Mouse (Mus musculus): Measurements from ENCODE around the gene Gramd2.

Gene Gramd2

GRCm38 (mm10) chr9:59668473-59668872 is 11.5 kb upstream of the Gramd2 start:
- no peak for DNase-seq

DNA sequence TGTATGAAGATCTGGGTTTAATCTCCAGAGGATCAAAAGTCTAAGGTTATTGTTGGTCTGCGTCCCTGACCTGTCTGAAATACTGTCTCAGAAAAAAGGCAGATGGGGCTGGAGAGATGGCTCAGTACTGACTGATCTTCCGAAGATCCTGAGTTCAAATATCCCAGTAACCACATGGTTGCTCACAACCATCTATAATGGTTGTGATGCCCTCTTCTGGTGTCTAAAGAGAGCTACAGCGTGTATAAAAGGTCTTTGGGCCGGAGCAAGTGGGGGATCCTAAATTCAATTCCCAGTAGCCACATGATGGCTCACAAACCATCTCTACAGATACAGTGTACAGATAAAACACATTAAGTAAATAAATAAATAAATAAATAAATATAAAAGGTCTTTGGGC is 10.8 kb upstream of the Gramd2 start:
- DNase-seq = no peak

GRCm38 (mm10) chr9:59672195-59672894 is 7.6 kb upstream of the Gramd2 start:
- DNase-seq = no peak

GRCm38 (mm10) chr9:59673427-59673826 is 6.5 kb upstream of the Gramd2 start:
- DNase-seq = no peak

DNA sequence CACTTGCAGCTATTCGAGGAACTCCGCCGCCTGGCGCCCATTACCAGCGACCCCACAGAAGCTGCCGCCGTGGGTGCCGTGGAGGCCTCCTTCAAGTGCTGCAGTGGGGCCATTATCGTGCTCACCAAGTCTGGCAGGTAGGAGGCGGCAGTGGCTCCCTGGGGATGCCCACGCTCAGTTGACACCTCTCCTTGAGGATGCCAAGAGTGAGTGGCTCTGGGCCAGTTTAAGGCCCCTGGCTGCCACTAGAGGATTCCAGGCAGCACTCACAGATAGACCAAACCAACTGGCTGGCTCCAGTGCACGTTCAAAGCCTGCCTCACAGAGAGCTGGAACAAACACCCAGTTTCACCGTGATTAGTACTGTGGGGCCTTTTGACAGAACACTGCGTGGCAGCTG is 4.3 kb upstream of the Gramd2 start:
- DNase-seq = no peak

GRCm38 (mm10) chr9:59678313-59678712 is 1.6 kb upstream of the Gramd2 start:
- no peak for DNase-seq

DNA sequence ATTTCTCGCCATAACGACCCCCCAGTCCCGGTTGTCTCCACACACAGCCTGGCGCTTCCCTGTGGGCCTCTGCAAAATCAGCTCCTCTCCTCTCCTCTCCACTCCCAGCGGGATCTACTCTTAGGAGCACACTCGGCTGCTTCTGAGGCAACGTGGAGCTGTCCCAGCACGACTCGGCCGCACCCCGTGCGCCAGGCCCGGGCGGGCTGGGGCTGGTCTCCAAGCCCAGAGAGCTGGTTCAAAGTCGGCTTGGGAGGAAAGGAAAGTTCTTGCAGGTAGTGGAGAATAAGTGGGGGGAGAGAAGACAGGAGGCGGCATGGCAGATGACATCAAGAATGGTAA is 561 bp downstream of the Gramd2 start:
- DNase-seq = no peak

DNA sequence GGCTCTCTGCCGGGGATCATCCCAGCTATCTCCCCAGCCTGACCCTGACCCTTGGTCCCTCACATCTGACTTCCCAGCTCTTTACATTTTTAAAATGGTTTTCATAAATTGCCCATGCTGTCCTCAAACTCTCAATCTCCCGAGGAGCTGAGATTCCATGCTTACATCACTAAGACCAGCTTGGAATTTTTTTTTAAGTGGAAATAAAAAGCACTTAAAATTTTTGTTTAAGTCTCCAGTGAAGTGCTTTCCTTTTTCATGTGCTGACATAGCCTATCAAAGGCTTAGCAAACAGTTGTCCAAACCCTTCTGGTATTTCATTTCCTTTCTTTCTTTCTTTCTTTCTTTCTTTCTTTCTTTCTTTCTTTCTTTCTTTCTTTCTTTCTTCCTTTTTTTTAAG is 4.1 kb downstream of the Gramd2 start:
- DNase-seq = no peak

DNA sequence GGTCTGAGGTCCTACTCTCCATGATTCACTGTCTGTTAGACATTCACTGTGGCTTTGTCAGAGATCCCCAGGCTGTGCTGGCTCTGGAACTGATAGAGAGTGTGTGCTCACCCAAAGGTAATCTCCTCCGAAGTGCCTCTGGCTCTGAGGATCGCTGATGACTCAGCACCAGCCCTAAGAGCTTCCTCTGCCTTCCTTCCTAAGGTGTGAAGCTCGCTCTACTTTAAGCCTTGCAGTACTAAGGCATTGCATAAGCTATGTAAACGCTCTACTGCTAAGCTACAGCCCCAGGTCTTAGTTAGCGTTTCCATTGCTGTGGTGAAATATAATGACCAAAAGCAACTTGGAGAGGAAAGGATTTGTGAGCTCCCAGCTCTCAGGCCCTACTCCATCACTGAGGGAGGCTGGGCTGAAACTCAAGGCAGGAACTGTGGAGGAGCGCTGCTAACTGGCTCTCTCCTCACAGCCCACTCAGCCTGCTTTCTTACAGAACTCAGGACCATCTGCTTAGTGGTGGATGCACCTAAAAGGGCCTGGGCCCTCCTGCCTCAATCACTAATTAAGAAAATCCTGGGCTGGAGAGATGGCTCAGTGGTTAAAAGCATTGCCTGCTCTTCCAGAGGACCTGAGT is 7.6 kb downstream of the Gramd2 start:
- DNase-seq = no peak

DNA sequence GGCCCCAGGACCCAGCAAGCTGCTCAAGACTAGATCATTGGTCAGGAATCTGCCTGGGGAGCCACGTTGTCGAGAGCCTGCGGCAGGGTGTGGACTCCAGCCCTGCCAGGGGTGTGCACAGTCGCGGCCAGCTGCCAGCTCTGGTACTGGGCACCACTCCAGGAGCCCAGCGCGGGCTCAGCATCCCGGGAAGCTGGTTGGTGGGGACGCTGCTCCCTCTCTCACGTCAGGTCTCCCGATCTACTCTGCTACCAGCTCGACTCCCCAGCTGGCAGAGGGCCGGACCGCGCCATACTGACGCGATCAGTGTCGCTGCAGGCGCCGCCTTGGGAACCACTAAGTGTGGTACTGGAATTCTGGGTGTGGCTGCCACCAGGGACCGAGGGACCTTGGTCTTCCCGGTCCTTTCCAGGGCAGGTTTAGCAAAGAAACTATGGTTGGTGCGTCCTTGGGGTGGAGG is 11.7 kb downstream of the Gramd2 start:
- DNase-seq = no peak

DNA sequence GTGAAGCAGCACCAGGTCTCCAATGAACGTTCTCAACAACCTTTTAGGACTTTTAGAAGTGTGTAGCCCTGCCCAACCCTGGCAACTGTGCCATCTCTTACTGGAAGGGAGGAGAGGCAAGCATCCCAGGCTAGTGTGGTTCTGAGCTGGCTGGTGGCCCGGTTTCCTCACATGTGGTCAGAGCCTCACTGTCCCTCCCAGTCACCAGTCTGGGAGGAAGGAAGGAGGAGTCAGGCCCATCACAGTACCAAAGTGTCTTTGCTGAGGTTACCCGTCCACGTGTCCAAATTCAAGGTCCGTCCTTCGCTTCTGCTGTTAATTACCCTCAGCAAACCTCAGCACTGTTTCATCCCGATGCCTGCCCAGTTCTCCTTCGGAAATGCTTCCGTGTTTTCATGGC is 12.2 kb downstream of the Gramd2 start:
- DNase-seq = no peak

- no peak for DNase-seq
Measured at GRCm38 (mm10) chr9:59694571-59695450, 14.9 kb downstream of the Gramd2 start.

- no peak for DNase-seq
Measured at GRCm38 (mm10) chr9:59695451-59695813, 15.5 kb downstream of the Gramd2 start.

GRCm38 (mm10) chr9:59696381-59696780 is 16.4 kb downstream of the Gramd2 start:
- DNase-seq = no peak

DNA sequence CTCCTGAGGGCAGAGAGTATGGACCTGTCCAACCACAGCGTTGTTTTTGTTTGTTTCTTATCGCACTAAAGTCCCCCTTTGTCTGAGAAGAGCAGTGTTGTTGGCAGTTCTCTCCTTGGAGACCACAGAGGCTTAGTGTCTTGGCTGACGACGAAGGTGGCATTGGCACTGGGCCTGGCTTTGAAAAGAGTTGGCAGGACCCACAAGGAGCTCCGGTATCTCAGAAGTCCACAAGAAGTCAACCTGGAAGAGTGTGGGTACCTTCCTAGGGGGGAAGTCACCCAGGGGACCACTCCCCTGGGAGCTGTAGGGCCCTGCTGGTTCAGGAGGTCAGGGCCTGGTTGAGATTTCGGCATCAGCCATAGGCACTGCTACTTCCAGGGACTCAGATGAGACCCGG is 21.1 kb downstream of the Gramd2 start:
- DNase-seq = no peak

- no peak for DNase-seq
Measured at GRCm38 (mm10) chr9:59703099-59703498, 23.2 kb downstream of the Gramd2 start.

- DNase-seq = peak; percentile 23
Measured at GRCm38 (mm10) chr9:59706850-59707825, 27.2 kb downstream of the Gramd2 start.

GRCm38 (mm10) chr9:59709225-59709624 is 29.3 kb downstream of the Gramd2 start:
- no peak for DNase-seq

DNA sequence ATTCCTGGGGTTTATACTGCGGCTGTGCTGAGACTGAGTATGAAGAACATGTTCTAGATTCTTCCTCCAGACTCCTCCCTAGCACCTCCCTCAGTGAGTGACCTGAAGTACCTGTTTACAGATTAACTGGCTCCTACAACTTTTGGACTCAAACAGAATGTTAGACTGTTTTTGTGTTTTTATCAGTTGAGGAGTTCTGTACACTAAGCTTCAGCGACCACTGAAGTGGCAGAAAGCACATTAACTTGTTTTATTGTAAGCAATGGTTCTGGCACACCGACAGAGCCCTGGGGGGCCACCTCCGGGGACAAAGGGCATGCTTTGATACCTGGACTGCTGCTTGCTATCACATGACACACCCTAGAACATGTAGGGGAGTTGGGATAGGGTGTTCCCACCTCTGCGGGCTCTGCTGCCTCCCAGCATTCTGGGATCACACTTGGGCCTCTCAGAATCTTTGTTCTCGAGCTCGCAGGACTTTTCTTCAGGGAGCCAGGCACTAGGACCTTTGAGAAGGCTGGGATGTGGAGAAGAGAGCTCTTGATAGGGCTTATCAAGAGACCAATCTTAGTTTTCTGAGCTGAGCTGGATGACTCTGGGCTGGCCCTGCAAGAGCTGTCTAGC is 36.4 kb downstream of the Gramd2 start:
- DNase-seq = no peak

DNA sequence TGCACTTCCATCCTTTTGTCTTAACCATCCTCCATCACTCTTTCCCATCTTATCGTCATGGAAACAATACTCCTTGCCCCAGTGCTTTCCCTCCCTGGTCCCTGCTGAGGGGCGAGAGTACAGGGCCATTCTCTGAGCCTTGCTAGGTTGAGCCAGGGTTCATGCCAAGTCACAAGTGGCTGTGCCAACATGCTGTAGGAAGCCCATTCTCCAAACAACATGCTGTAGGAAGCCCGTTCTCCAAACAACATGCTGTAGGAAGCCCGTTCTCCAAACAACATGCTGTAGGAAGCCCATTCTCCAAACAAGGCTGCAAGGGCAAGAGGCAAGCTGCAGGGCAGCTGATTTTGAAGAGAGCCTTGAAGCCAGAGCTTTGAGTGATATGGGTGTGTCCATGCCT is 38.3 kb downstream of the Gramd2 start:
- no peak for DNase-seq

DNA sequence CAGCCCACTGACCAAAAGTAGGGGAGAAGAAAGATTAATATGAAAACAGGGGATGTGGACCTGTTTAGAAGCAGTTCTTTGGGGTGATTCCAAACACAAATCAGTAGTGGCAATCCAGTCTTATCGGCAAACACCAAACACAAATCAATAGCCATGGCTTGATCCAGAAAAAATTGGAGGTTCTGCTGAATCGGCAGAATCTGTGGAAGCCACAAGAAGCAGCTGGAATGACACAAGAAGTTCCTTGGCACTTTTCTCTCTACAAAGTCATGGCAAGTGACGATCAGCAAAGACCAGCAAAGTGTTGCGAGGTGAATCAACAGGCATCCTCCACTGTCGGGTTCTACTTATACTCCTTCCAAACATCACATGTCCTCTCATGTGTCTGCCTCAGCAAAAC is 41.2 kb downstream of the Gramd2 start:
- DNase-seq = no peak

GRCm38 (mm10) chr9:59723096-59723657 is 43.2 kb downstream of the Gramd2 start:
- DNase-seq = peak; percentile 62
